Mouse (Mus musculus) small intestine, adult 2 months (tissue): Measurements from ENCODE around the gene Cpn1. TPM values are rescaled to one million over a fixed set of nuclear protein-coding genes. Genes with fewer than 3 reads are reported as not detected.

Experiments used
- H3K27ac ChIP-seq: fragments of 200-500 bp; 2 replicates; pipeline ENCODE4 v1.5.1; 2012; ENCODE audit warnings: low read depth, low read length, control low read depth, inconsistent platforms; ENCODE audit not compliant: insufficient read depth
- H3K27me3 ChIP-seq: fragments of 200-500 bp; 2 replicates; pipeline ENCODE4 v1.6.1; 2012; ENCODE audit warnings: mild to moderate bottlenecking, moderate library complexity, low read length, inconsistent platforms; ENCODE audit not compliant: control insufficient read depth, insufficient read depth
- H3K36me3 ChIP-seq: fragments of 200-500 bp; 2 replicates; pipeline ENCODE4 v1.6.1; 2012; ENCODE audit warnings: mild to moderate bottlenecking, low read length, control low read depth, inconsistent platforms; ENCODE audit not compliant: control insufficient read depth, insufficient read depth
- H3K4me1 ChIP-seq: fragments of 200-500 bp; 2 replicates; pipeline ENCODE4 v1.6.1; 2012; ENCODE audit warnings: low read length, inconsistent platforms, mixed read lengths; ENCODE audit not compliant: control insufficient read depth, insufficient read depth, insufficient read length
- H3K4me3 ChIP-seq: fragments of 200-500 bp; 2 replicates; pipeline ENCODE4 v1.5.1; 2012; ENCODE audit warnings: low read depth, mild to moderate bottlenecking, control low read depth, inconsistent platforms, low read length, moderate library complexity
- CTCF ChIP-seq: fragments of 200-500 bp; IDR thresholded peaks from 2 replicates; pipeline ENCODE4 v1.5.1; 2012; ENCODE audit warnings: low read depth, mild to moderate bottlenecking, control low read depth, inconsistent platforms, low read length, moderate library complexity, mixed read lengths; ENCODE audit not compliant: insufficient replicate concordance, insufficient read length; ENCODE audit errors: extremely low read depth
- POLR2A ChIP-seq: fragments of 200-500 bp; IDR thresholded peaks from 2 replicates; pipeline ENCODE4 v1.6.1; 2012; ENCODE audit warnings: low read depth, mild to moderate bottlenecking, control low read depth, inconsistent platforms, low read length, moderate library complexity
- WGBS: fragments of 180-500 bp; shearing (Covaris S2); methylation state at CpG from one replicate; pipeline ENCODE4 v1.1.7; 2018; 5-methylcytosine and 5-hydroxymethylcytosine counted together
- polyA plus RNA-seq: library from polyadenylated mRNA; depleted of rRNA; stranded (reverse); fragments of >200 nt; gene quantifications from 2 replicates; pipeline ENCODE4 v1.2.3, GENCODE M21; 2012

Gene Cpn1
- polyA plus RNA-seq, 1 experiment: 0.96 TPM

GRCm38 (mm10) chr19:43927057-43927456 lies 59.3 kb downstream of the Cpn1 start:
- Histone ChIP-seq H3K4me1 (peaks cover 7% of the 10 kb centered on the region), H3K27me3 (no peaks in the 10 kb centered on the region), H3K27ac (no peak overlapping the region), H3K4me3 (no peak overlapping the region), H3K36me3 (0 out of 2 replicates have a peak, but pooled peaks cover 2% of the 10 kb centered on the region)
- TF ChIP-seq CTCF: no peak
- TF ChIP-seq POLR2A: no peak
- 74% methylated on average over 10 of the region's 10 CpGs for WGBS

GRCm38 (mm10) chr19:43926141-43926987 lies 60.0 kb downstream of the Cpn1 start:
- Histone ChIP-seq H3K27me3 (no peaks in the 10 kb centered on the region), H3K4me3 (no peak overlapping the region), H3K36me3 (0 out of 2 replicates have a peak, but pooled peaks cover 2% of the 10 kb centered on the region), H3K27ac (no peak overlapping the region), H3K4me1 (peaks cover 9% of the 10 kb centered on the region)
- WGBS: 62% methylated on average over 10 of the region's 10 CpGs
- TF ChIP-seq POLR2A: no peak
- no peak for TF ChIP-seq CTCF

DNA sequence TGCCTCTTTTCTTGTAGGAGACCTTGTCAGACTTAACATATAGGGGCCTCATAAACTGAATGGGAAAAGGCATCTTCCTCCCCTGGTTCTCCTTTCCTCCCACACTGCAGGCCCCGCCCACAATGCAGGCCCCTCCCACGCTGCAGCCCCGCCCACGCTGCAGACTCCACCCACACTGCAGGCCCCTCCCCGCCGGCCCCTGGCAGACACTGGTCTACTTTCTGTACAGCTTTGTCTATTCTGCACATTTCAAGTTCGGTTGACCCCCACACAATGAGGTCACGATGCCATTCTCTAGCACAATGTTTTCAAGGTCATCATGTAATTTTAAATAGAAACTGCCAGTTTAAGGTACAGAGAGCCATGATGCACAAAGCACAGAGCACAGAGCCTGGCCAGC lies 62.0 kb downstream of the Cpn1 start:
- TF ChIP-seq POLR2A (no peak), CTCF (no peak)

DNA sequence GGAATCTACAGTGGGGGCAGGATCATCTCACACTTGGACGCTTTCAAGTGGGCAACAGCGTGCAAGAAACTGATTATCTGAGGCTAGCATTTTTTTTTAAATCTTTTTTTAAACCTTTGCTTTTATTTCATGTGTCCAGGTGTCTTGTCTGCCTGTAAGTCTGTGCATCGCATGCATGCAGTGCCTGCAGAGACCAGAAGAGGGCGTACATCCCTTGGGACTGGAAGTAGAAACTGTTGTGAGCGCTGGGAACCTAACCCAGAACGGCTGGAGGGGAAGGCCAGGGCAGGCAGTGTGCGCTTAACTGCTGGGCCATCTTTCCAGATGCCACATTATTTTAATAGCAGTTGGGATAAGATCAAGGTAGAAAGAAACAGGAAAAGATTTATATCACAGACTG lies 63.4 kb downstream of the Cpn1 start:
- Histone ChIP-seq H3K27ac (no peak overlapping the region), H3K36me3 (0 out of 2 replicates have a peak, but pooled peaks cover 2% of the 10 kb centered on the region), H3K27me3 (no peaks in the 10 kb centered on the region), H3K4me1 (peaks cover 23% of the 10 kb centered on the region), H3K4me3 (no peak overlapping the region)
- TF ChIP-seq CTCF (no peak), POLR2A (no peak)
- WGBS: 96% methylated on average over 7 of the region's 7 CpGs

More for the DNA sequence above, 62.0 kb downstream of the Cpn1 start:
- Histone ChIP-seq H3K27ac (no peak overlapping the region), H3K4me3 (no peak overlapping the region), H3K27me3 (no peaks in the 10 kb centered on the region), H3K36me3 (0 out of 2 replicates have a peak, but pooled peaks cover 2% of the 10 kb centered on the region), H3K4me1 (peaks cover 14% of the 10 kb centered on the region; the same call in 1 of the 2 replicates)
- WGBS: 69% methylated on average over 8 of the region's 8 CpGs

GRCm38 (mm10) chr19:43921410-43921809 lies 64.9 kb downstream of the Cpn1 start:
- TF ChIP-seq POLR2A (no peak), CTCF (no peak)
- WGBS: 20% methylated on average over 13 of the region's 13 CpGs
- peak overlapping the region; percentile 19 for H3K4me3 ChIP-seq

DNA sequence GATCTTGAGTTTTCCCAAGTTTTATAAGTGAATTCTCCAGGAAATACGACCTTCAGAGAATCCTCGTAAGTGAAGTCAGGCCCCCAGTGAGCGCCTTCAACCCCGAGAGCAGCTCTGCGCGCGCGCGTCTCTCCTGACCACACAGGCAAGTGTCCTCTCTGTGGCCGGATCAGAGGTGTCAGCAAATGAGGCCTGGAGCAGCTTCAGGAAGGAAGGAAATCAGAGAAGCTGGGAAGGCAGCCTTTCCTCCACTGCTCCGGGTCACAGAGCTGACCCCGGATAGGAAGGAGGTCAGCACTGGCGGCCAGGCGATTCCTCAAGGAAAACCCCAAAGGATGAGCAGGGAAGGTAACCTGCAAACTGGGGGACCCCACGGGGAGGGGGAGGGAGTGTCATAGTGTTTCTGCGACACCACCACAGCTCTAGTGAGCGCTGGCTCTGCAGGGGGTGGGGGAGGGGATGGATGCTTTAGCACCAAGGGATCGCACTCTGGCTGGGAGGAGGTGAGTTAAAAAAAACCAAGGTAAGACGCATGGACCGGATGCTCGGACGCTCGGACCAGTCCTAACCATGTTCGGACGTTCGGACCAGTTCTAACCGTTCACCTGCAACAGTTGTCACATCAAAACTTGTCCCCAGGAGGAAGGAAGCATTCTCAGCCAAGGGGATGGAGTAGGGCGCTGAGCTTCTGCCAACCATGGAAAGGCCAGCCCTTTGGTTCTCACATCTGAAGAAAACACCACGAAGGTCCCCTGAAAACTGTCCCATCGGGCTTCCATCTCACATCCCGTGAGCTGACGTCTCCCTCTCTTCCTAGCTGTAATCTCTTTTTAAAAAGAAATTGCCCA lies 65.7 kb downstream of the Cpn1 start:
- Histone ChIP-seq H3K27ac (no peak overlapping the region), H3K27me3 (no peaks in the 10 kb centered on the region), H3K4me1 (peaks cover 27% of the 10 kb centered on the region), H3K36me3 (0 out of 2 replicates have a peak, but pooled peaks cover 2% of the 10 kb centered on the region), H3K4me3 (peak overlapping the region; percentile 35)
- TF ChIP-seq CTCF (no peak), POLR2A (no peak; the same call in 1 of the 2 replicates)
- WGBS: 81% methylated on average over 32 of the region's 32 CpGs

More at GRCm38 (mm10) chr19:43921410-43921809, 64.9 kb downstream of the Cpn1 start:
- H3K4me1 ChIP-seq: peaks cover 24% of the 10 kb centered on the region
- peak overlapping the region; percentile 56; the same call in 1 of the 2 replicates for H3K27ac ChIP-seq
- 0 out of 2 replicates have a peak, but pooled peaks cover 2% of the 10 kb centered on the region for H3K36me3 ChIP-seq
- H3K27me3 ChIP-seq: no peaks in the 10 kb centered on the region

GRCm38 (mm10) chr19:43919841-43920240 lies 66.5 kb downstream of the Cpn1 start:
- no peaks in the 10 kb centered on the region for H3K27me3 ChIP-seq
- no peak for TF ChIP-seq CTCF
- TF ChIP-seq POLR2A: no peak
- no peak overlapping the region for H3K27ac ChIP-seq
- peaks cover 31% of the 10 kb centered on the region for H3K4me1 ChIP-seq
- no peak overlapping the region for H3K4me3 ChIP-seq
- 0 out of 2 replicates have a peak, but pooled peaks cover 2% of the 10 kb centered on the region for H3K36me3 ChIP-seq
- WGBS: 87% methylated on average over 4 of the region's 4 CpGs
